Mouse (Mus musculus) CD4-positive, CD25-positive, alpha-beta regulatory T cell, adult 2 months (primary cell): ENCODE data around the gene Pear1.

Experiments
- DNase-seq: peaks from one replicate; pipeline ENCODE4 v3.0.0-alpha.2; 2012; ENCODE audit warnings: low read depth, low spot score

Gene Pear1

DNA sequence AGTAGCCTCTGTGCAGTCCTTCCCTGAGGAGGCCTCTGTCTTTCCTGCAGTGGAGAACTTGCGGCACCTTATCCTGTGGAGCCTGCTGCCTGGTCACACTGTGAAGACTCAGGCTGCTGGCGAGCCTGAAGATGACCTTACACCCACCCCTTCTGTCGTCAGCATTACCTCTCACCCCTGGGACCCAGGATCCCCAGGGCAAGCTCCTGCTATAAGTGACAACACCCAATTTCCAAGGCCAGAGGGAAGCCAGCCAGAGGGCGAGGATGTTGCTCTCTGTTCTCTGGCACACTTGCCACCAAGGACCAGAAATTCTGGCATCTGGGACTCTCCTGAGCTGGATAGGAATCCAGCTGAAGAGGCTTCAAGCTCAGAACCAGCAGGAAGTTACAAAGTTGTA, 91.0 kb downstream of the Pear1 start:
- no peak for DNase-seq

DNA sequence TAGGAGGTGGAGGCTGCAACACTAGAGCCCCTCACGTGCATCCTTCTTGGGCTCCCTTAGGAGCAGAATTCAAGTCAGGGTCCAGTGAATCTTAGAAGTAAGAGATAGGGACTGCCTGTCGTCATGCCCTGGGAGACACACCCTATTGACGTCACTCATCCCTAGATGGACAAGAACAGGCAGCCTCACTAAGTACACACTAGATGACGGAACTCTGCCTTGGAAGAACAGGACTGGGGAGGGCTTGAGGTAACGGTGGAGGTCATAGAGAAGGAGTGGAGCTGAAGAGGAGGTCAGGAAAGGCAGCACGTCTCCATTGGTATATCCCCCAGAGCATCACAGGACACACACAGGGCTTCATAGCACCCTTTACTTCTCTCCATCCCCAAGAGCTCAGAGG, 95.4 kb downstream of the Pear1 start:
- no peak for DNase-seq

DNA sequence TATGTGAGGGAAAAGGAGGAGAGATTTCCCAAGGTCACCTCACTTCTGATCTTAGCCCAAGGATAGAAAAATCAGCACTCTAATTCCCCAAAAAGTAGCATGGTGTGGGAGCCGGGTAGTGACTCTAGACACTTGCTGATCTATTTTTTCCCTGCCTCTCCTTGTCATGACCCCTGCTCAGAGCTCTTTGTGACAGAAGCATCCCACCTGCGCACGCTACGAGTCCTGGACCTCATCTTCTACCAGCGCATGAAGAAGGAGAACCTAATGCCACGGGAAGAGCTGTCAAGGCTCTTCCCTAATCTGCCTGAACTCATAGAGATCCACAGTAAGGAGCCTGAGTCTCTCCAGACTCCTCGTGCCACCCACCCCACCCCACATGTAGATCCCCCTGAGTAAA, 97.9 kb downstream of the Pear1 start:
- DNase-seq, result no peak

DNA sequence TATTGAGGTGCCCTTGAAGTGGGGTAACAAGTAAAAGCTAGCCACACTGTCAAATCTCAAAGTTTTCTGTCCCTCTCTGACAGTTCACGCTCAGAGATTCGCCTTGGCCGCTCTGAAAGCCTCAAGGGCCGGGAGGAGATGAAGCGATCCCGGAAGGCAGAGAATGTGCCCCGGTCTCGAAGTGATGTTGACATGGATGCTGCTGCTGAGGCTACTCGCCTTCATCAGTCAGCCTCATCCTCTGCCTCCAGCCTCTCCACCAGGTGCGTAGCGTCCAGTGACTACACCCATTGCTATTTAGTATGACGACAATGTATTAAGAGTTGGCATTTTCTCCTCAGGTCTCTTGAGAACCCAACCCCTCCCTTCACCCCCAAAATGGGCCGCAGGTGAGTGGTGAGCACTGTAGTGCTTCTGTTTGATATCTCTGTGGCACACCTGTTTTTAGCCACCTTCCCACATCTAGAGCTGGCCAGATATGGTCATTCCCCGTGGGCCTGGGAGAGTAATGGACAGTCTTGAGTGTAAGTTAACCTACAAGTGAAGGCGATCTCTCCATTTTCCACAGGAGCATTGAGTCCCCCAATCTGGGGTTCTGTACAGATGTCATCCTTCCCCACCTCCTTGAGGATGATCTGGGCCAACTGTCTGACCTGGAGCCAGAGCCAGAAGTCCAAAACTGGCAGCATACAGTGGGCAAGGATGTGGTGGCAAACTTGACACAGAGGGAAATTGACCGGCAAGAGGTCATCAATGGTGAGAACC, 98.5 kb downstream of the Pear1 start:
- DNase-seq, result no peak

DNA sequence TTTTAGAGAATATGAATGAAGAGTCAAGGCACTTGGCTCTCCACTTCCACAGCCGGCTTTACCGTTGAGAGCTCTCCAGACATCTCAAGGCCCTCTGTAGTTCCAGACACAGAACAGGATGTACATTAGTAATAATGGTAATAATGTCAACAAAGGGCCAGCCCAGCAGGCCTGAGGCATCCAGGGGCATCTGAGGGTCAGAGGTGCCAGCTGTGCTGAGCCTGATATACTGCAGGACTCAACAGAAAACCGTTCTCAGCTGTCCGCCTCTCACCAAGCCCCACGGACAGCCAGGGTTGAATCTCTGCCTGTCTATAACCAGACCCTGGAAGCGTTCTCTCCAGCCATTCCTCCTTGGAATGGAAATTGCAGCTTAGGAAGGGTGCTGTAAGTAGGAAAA, 99.5 kb downstream of the Pear1 start:
- no peak for DNase-seq

DNA sequence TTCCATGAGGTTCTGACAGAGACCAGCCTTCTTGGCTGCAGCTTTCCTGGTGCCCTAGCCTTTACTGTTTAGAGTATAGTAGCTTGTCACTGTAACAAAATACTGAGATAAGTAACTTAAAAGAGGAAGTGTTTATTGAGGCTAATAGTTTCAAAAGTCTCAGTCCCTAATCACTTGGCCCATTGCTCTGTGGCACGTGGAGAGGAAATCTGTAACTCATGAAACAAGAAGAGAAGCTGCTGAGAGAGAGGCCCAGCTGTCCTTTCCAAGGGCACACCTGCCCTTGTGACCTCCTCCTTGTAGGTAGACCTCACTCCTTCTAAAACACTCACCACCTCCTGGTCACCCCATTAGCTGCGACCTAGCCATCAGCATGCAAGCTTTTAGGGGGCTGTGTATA, 105.6 kb downstream of the Pear1 start:
- no peak for DNase-seq
